Mouse (Mus musculus) left cerebral cortex, postnatal 10 days (tissue): ENCODE results near the gene Rasl10a. TPM values are rescaled to one million over a fixed set of nuclear protein-coding genes. Genes with fewer than 3 reads are reported as not detected.
A peak's percentile ranks its signal among the peaks of the same experiment; 100 is the strongest.
"Not testable (repeated sequence)": the region's sequence is repeated elsewhere in the genome, so short reads cannot be mapped to it uniquely, and the experiment has no call there.

Source experiments
- DNase-seq, 2 experiments: peaks; one replicate each; pipeline ENCODE4 v3.0.0; 2021 to 2022; ENCODE audit warnings: low spot score in 2 of 2, mixed read lengths in 1 of 2; ENCODE audit errors: extremely low spot score in 1 of 2
- intact Hi-C: fragments of 180-260 bp; cut with DNase I; formaldehyde crosslinking; loops from one replicate; pipeline ENCODE4 v1.15.1; 2025
- total RNA-seq, 2 experiments: library from RNA; stranded (reverse); gene quantifications; 2 replicates each; pipeline ENCODE4 v1.2.3; 2021

The Rasl10a gene
- total RNA-seq, 2 experiments from 2014 or later = 43.2 to 47.9 TPM

- no peak for DNase-seq
- intact Hi-C loops = loop anchor here (10.0 kb wide), 1 partner anchor 140 kb away; no protein-coding TSS in a partner anchor
These were observed 6.5 kb downstream of the Rasl10a start for GRCm38 (mm10) chr11:5064282-5065055.

- intact Hi-C loops = loop anchor here (10.0 kb wide), 1 partner anchor 140 kb away; no protein-coding TSS in a partner anchor
- DNase-seq = peak in 1 of 2 experiments; percentile 94
These were observed 7.3 kb downstream of the Rasl10a start, which contains the start of gene Gas2l1 for GRCm38 (mm10) chr11:5065056-5065821. Gene Gas2l1 (minus strand): TSS chr11:5065327.

GRCm38 (mm10) chr11:5067063-5067462 is 9.1 kb downstream of the Rasl10a start:
- intact Hi-C loops = loop anchor here (10.0 kb wide), 1 partner anchor 142 kb away; no protein-coding TSS in a partner anchor
- DNase-seq = no peak

- intact Hi-C loops = loop anchor here (10.0 kb wide), 1 partner anchor 144 kb away; no protein-coding TSS in a partner anchor
- no peak for DNase-seq
These were observed 10.4 kb downstream of the Rasl10a start for GRCm38 (mm10) chr11:5068126-5068971.

GRCm38 (mm10) chr11:5074882-5075281 is 17.0 kb downstream of the Rasl10a start:
- no peak for DNase-seq
- intact Hi-C loops = no loop called here

GRCm38 (mm10) chr11:5075760-5076159 is 17.8 kb downstream of the Rasl10a start:
- intact Hi-C loops = no loop called here
- DNase-seq = no peak

GRCm38 (mm10) chr11:5076843-5077242 is 18.9 kb downstream of the Rasl10a start:
- intact Hi-C loops, DNase-seq: not testable (repeated sequence)

- DNase-seq = no peak
- intact Hi-C loops = no loop called here
These were observed 31.2 kb downstream of the Rasl10a start for GRCm38 (mm10) chr11:5089147-5089546.

GRCm38 (mm10) chr11:5091706-5092105 is 33.8 kb downstream of the Rasl10a start:
- DNase-seq = no peak
- intact Hi-C loops = no loop called here

- intact Hi-C loops = no loop called here
- no peak for DNase-seq
These were observed 37.9 kb downstream of the Rasl10a start for GRCm38 (mm10) chr11:5095877-5096276.

- intact Hi-C loops = no loop called here
- DNase-seq = no peak
These were observed 38.6 kb downstream of the Rasl10a start for GRCm38 (mm10) chr11:5096480-5097020.

GRCm38 (mm10) chr11:5098035-5098735 is 40.3 kb downstream of the Rasl10a start:
- intact Hi-C loops = no loop called here
- peak in 1 of 2 experiments; percentile 42 for DNase-seq

GRCm38 (mm10) chr11:5098736-5099542 is 41.0 kb downstream of the Rasl10a start, which contains the start of the genes Rhbdd3 and Ewsr1:
Gene Rhbdd3 (plus strand): TSS chr11:5098926.
Gene Ewsr1 (minus strand): TSS chr11:5099266.
- intact Hi-C loops = no loop called here
- DNase-seq = peak; percentile 95 to 97

GRCm38 (mm10) chr11:5099576-5100183 is 41.8 kb downstream of the Rasl10a start:
- DNase-seq = peak; percentile 75 to 89
- intact Hi-C loops = no loop called here

- intact Hi-C loops = no loop called here
- no peak for DNase-seq
These were observed 42.4 kb downstream of the Rasl10a start for GRCm38 (mm10) chr11:5100283-5100682.

- intact Hi-C loops = no loop called here
- peak in 1 of 2 experiments; percentile 35 for DNase-seq
These were observed 42.9 kb downstream of the Rasl10a start for GRCm38 (mm10) chr11:5100801-5101200.

- DNase-seq = no peak
- intact Hi-C loops = no loop called here
These were observed 43.7 kb downstream of the Rasl10a start for GRCm38 (mm10) chr11:5101641-5102040.
